Mouse (Mus musculus) hindbrain, embryonic 15.5 days (tissue): ENCODE results near the gene Spata3. TPM values are rescaled to one million over a fixed set of nuclear protein-coding genes. Genes with fewer than 3 reads are reported as not detected.
"Not testable (repeated sequence)": the region's sequence is repeated elsewhere in the genome, so short reads cannot be mapped to it uniquely, and the experiment has no call there.

Experiments
- ATAC-seq: fragments of 200-750 bp; cut with Nextera tagmentation; 2 replicates; pipeline ENCODE4 v1.8.0; 2017; ENCODE audit warnings: low read depth, moderate number of reproducible peaks, moderate TSS enrichment; ENCODE audit not compliant: low FRiP score
- H3K27ac ChIP-seq: fragments of 300-500 bp; sonication (generic); replicated peaks from 2 replicates; pipeline ENCODE4 v1.5.1; 2015; ENCODE audit warnings: mild to moderate bottlenecking, inconsistent platforms
- H3K27me3 ChIP-seq: fragments of 300-500 bp; sonication (generic); 2 replicates; pipeline ENCODE4 v1.6.1; 2015; ENCODE audit warnings: control low read depth, inconsistent platforms
- H3K36me3 ChIP-seq: fragments of 300-500 bp; sonication (generic); 2 replicates; pipeline ENCODE4 v1.6.1; 2015; ENCODE audit warnings: control low read depth, inconsistent platforms
- H3K4me1 ChIP-seq: fragments of 300-500 bp; sonication (generic); replicated peaks from 2 replicates; pipeline ENCODE4 v1.6.1; 2015; ENCODE audit warnings: control low read depth, inconsistent platforms
- H3K4me2 ChIP-seq: fragments of 300-500 bp; sonication (generic); 2 replicates; pipeline ENCODE4 v1.6.1; 2015; ENCODE audit warnings: moderate library complexity, mild to moderate bottlenecking, inconsistent platforms
- H3K4me3 ChIP-seq: fragments of 300-500 bp; sonication (generic); 2 replicates; pipeline ENCODE4 v1.5.1; 2015; ENCODE audit warnings: mild to moderate bottlenecking, inconsistent platforms
- H3K9ac ChIP-seq: fragments of 300-500 bp; sonication (generic); 2 replicates; pipeline ENCODE4 v1.6.1; 2015; ENCODE audit warnings: inconsistent platforms
- H3K9me3 ChIP-seq: fragments of 300-500 bp; sonication (generic); 2 replicates; pipeline ENCODE4 v1.6.1; 2016; ENCODE audit warnings: control low read depth, inconsistent platforms
- WGBS: fragments of 180-500 bp; shearing (Covaris S2); methylation state at CpG from one replicate; pipeline ENCODE4 v1.1.7; 2015; 5-methylcytosine and 5-hydroxymethylcytosine counted together
- polyA plus RNA-seq: library from polyadenylated mRNA; unstranded; fragments of >200 nt; fragmentation: Nextera tagmentation; extraction: Ambion mirVana; gene quantifications from 2 replicates; pipeline ENCODE4 v1.2.1, GENCODE M21; 2015

Gene Spata3
- 0.32 and 0.87 TPM in 2 replicates for polyA plus RNA-seq

DNA sequence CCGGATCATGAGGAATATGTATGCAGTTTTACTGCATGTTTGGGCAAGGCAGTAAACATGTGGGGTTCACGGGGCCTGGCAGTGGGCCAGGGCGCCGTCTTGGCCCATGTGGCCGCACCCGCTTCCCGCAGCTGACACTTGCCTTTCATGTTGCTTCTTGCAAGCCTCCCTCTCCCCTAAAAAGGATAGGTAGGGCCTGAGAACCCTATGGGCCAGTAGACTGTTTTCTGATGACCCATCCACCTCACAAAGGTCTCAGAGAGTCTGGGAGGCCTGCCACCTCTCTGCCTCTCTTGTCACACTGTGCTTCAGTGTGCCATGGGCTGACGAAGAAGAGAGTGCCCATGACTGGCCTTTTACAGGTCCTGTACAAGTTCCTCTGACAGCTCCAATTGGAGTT, at the start of gene Spata3:
Spata3 (plus strand) TSS at position 301 of the 400 bp plus-strand sequence.
- Histone ChIP-seq H3K4me2 (no peak within 1 kb of the TSS), H3K27ac (no peak within 1 kb of the TSS), H3K36me3 (no peaks in the 10 kb centered on the region), H3K9me3 (no peaks in the 10 kb centered on the region), H3K4me3 (no peak within 1 kb of the TSS), H3K4me1 (peaks cover 13% of the 10 kb centered on the region), H3K27me3 (peaks cover 18% of the 10 kb centered on the region), H3K9ac (no peak within 1 kb of the TSS)
- ATAC-seq, result no peak
- WGBS, result 90% methylated on average over 8 of the region's 8 CpGs

DNA sequence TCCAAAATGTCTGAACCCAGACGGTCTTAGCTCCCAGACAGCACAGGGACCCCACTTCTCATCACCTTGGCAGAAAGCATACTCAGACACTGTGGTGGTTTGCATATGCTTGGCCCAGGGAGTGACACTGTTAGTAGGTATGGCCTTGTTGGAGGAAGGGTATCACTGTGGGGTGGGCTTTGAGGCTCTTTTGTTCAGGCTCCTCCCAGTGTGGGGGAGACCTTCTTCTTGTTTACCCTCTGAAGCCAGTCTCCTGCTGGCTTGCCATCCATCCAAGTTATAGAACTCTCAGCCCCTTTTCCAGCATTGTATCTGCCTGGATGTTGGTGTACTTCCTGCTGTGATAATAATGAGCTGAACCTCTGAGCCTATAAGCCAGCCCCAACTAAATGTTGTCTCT, 47.5 kb upstream of the Spata3 start:
- Histone ChIP-seq H3K9me3 (no peaks in the 10 kb centered on the region), H3K4me2 (no peak overlapping the region), H3K36me3 (no peaks in the 10 kb centered on the region), H3K27me3 (no peaks in the 10 kb centered on the region), H3K4me1 (no peaks in the 10 kb centered on the region), H3K27ac (peak overlapping the region; percentile 71), H3K4me3 (no peak overlapping the region), H3K9ac (no peak overlapping the region)
- peak; percentile 65 for ATAC-seq
- WGBS, result 74% methylated on average over 1 of the region's 1 CpGs

- Histone ChIP-seq H3K27ac (peak overlapping the region; percentile 71), H3K4me1 (no peaks in the 10 kb centered on the region), H3K4me3 (no peak overlapping the region), H3K4me2 (no peak overlapping the region), H3K9ac (no peak overlapping the region), H3K36me3 (no peaks in the 10 kb centered on the region), H3K9me3 (no peaks in the 10 kb centered on the region), H3K27me3 (no peaks in the 10 kb centered on the region)
- whole genome bisulfite sequencing, result 57% methylated on average over 1 of the region's 1 CpGs
- ATAC-seq, result peak; percentile 86
Observed at GRCm38 (mm10) chr1:85969519-85969918, 47.1 kb upstream of the Spata3 start.

DNA sequence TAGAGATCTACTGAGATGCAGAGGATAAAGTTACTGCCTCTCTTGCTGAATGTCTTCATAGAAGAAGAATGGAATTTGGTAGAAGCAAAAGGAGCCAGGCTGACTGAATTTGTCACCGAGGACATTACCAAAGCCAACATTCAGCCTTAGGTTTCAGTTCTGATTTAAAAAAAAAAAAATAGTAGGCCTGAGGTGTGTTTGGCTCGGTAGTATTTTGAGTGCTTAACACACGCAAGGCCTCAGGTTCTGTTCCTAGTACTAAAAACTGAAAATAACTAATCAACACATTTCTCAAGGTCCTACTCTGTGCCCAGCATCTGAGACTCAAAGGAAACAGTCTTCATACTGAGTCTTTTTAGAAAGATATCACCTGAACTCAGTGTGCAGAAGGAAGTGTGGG, 45.5 kb upstream of the Spata3 start:
- H3K4me1 ChIP-seq, result no peaks in the 10 kb centered on the region
- H3K9ac ChIP-seq, result no peak overlapping the region
- no peak overlapping the region for H3K27ac ChIP-seq
- H3K4me2 ChIP-seq, result no peak overlapping the region
- no peaks in the 10 kb centered on the region for H3K36me3 ChIP-seq
- no peak for ATAC-seq
- 93% methylated on average over 3 of the region's 3 CpGs for WGBS
- H3K4me3 ChIP-seq, result no peak overlapping the region
- no peaks in the 10 kb centered on the region for H3K9me3 ChIP-seq
- H3K27me3 ChIP-seq, result no peaks in the 10 kb centered on the region

GRCm38 (mm10) chr1:85972341-85972740, 44.3 kb upstream of the Spata3 start:
- WGBS, result 67% methylated on average over 3 of the region's 3 CpGs
- no peak for ATAC-seq
- Histone ChIP-seq H3K9me3 (no peaks in the 10 kb centered on the region), H3K27me3 (no peaks in the 10 kb centered on the region), H3K4me1 (no peaks in the 10 kb centered on the region), H3K4me2 (no peak overlapping the region), H3K27ac (no peak overlapping the region), H3K4me3 (no peak overlapping the region), H3K9ac (no peak overlapping the region), H3K36me3 (no peaks in the 10 kb centered on the region)

DNA sequence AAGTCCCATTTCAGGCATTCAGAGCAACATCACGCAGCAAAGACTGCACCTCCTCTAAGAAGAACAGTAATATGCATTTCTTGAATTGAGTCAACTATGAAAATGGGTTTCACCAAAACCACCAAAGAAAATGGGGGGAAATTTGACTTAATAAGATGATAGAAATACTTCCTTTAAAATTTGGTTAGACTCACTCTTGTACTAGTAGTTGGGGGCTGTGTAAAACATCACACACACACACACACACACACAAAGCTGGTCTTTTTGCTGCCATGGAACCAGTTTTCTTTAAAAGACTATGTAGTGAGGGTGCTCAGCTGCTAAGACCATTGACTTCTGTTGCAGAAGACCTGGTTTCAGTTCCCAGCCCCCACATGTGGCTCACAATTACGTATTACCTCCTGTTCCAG, 43.1 kb upstream of the Spata3 start:
- Histone ChIP-seq H3K4me3 (no peak overlapping the region), H3K36me3 (no peaks in the 10 kb centered on the region), H3K4me2 (no peak overlapping the region), H3K27me3 (no peaks in the 10 kb centered on the region), H3K9me3 (no peaks in the 10 kb centered on the region), H3K4me1 (no peaks in the 10 kb centered on the region), H3K9ac (no peak overlapping the region), H3K27ac (no peak overlapping the region)
- no peak for ATAC-seq
- WGBS, result 87% methylated on average over 2 of the region's 2 CpGs

DNA sequence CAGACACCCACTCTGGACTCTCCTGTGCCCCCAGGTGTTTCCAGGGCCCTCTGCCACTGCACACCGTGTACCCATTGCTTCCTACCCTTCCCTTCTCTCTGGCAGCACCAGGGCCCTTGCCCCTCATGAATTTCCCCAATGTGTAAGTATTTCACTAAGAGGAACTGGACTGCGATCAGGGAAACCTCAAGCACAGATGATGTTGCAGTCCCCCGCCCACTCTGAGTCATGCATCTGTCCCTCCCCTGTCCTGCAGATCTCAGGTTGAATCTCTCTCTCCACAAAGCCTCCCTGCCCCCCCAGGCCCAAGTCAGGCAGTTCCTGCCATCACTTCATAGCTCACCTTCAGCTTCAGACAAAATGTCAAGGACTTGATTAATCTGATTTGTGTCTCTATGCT, 38.9 kb upstream of the Spata3 start:
- Histone ChIP-seq H3K9ac (no peak overlapping the region), H3K4me1 (peaks cover 8% of the 10 kb centered on the region; the same call in 1 of the 2 replicates), H3K36me3 (no peaks in the 10 kb centered on the region), H3K27me3 (no peaks in the 10 kb centered on the region), H3K4me3 (no peak overlapping the region), H3K4me2 (no peak overlapping the region), H3K9me3 (no peaks in the 10 kb centered on the region), H3K27ac (no peak overlapping the region)
- ATAC-seq, result no peak
- WGBS, result 78% methylated on average over 3 of the region's 3 CpGs

DNA sequence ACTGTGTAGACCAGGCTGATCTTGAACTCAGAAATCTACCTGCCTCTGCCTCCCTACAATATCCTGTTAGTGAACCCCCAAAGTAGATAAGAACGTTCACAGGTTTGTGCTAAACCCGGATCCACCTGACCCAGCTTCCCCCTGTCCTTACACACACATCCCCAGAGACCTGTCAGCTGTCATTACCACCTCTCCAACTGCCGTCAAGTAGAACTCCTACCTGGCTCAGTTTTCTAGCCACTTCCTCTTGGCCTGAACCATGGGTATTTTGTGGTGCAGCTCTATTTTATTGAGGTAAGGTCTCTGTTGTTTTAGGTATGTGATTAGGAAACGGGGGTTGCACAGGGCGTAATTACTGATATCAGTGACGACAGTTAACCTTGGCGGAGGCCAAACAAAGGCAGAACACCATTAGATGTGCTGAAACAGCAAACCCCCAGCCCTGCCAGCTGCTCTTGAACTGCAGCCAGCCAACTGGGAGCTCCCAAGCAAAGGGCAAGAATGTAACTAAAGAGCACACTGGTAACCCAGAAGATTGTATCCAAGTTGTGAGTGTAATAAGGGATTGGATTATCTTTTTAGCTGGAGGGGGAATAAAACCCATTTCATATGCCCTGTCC, 34.8 kb upstream of the Spata3 start:
- Histone ChIP-seq H3K4me1 (peaks cover 8% of the 10 kb centered on the region; the same call in 1 of the 2 replicates), H3K27ac (0 out of 2 replicates have a peak overlapping the region, but pooled peaks have one; percentile 8), H3K36me3 (no peaks in the 10 kb centered on the region), H3K9ac (no peak overlapping the region), H3K27me3 (no peaks in the 10 kb centered on the region), H3K9me3 (no peaks in the 10 kb centered on the region), H3K4me2 (no peak overlapping the region), H3K4me3 (no peak overlapping the region)
- 62% methylated on average over 7 of the region's 7 CpGs for WGBS
- ATAC-seq, result no peak

DNA sequence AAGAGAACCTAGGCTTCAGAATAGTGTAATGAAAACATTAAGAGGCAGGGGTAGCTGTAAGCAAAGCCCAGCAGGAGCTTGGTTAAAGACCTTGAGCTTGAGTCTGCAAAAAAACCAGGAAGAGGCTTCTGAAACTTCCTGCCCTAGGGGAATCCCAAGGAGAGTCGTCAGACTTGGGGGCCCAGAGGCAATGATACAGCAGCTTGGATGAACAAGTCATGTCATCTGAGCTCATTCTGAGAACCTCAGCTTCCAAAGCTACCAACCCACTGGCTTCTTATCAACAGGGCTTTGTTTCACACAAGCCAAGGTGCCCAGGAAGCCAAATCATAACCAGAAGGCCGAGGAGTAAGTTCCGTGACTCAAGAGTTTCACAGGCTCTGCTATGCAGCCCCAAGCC, 30.8 kb upstream of the Spata3 start:
- WGBS, result 91% methylated on average over 3 of the region's 3 CpGs
- H3K4me1 ChIP-seq, result peaks cover 8% of the 10 kb centered on the region; the same call in 1 of the 2 replicates

DNA sequence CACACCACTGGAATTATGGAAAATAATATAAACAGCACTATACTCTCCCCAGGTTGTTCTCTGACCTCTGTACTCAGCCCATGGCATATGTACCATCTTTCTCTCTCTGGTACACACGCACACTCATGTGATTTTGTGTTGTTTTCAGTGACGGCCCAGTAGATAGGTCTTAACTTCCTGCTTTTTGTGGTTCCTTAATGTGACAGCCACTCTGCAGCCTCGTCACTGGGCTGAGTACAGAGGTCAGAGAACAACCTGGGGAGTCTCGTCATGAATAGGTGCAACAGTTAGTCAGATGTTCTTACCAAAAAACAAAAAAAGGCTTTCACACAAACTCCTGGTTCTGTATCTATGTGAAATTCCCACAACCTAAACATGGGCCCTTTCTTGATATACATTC, 28.3 kb upstream of the Spata3 start:
- Histone ChIP-seq H3K36me3 (no peaks in the 10 kb centered on the region), H3K9me3 (no peaks in the 10 kb centered on the region), H3K9ac (no peak overlapping the region), H3K4me1 (no peaks in the 10 kb centered on the region), H3K27ac (no peak overlapping the region), H3K27me3 (no peaks in the 10 kb centered on the region), H3K4me2 (no peak overlapping the region), H3K4me3 (no peak overlapping the region)
- no peak for ATAC-seq
- WGBS, result 84% methylated on average over 4 of the region's 4 CpGs

More for the DNA sequence above, 30.8 kb upstream of the Spata3 start:
- no peak overlapping the region for H3K9ac ChIP-seq
- no peaks in the 10 kb centered on the region for H3K27me3 ChIP-seq
- no peak overlapping the region for H3K4me2 ChIP-seq
- no peaks in the 10 kb centered on the region for H3K9me3 ChIP-seq
- ATAC-seq, result no peak
- no peak overlapping the region for H3K4me3 ChIP-seq
- no peak overlapping the region for H3K27ac ChIP-seq
- no peaks in the 10 kb centered on the region for H3K36me3 ChIP-seq

DNA sequence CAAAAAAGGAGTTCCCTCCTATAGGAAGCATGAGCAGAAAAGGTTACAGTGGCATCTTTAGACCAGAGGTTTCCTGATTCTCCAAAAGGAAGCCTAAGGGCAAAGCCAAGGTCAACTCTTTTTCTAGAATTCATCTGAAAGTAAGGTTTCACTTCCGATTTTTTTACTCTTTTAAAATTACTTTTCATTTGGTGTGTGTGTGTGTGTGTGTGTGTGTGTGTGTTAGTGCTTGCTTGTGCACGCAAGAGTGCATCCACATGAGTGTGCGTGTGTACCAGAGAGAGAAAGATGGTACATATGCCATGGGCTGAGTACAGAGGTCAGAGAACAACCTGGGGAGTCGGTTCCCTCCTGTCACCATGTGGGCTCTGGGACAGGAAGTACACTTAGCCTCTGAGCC, 27.7 kb upstream of the Spata3 start:
- not testable (repeated sequence) for H3K36me3 ChIP-seq, ATAC-seq, H3K27ac ChIP-seq, H3K9me3 ChIP-seq, H3K4me2 ChIP-seq, H3K9ac ChIP-seq, H3K27me3 ChIP-seq, H3K4me1 ChIP-seq, H3K4me3 ChIP-seq
- WGBS, result 89% methylated on average over 4 of the region's 4 CpGs

GRCm38 (mm10) chr1:85992175-85992574, 24.4 kb upstream of the Spata3 start:
- H3K36me3 ChIP-seq, result no peaks in the 10 kb centered on the region
- no peaks in the 10 kb centered on the region for H3K9me3 ChIP-seq
- no peak overlapping the region for H3K4me2 ChIP-seq
- H3K4me1 ChIP-seq, result no peaks in the 10 kb centered on the region
- no peaks in the 10 kb centered on the region for H3K27me3 ChIP-seq
- no peak for ATAC-seq
- WGBS, result 86% methylated on average over 9 of the region's 9 CpGs
- no peak overlapping the region for H3K27ac ChIP-seq
- H3K4me3 ChIP-seq, result no peak overlapping the region
- H3K9ac ChIP-seq, result no peak overlapping the region

DNA sequence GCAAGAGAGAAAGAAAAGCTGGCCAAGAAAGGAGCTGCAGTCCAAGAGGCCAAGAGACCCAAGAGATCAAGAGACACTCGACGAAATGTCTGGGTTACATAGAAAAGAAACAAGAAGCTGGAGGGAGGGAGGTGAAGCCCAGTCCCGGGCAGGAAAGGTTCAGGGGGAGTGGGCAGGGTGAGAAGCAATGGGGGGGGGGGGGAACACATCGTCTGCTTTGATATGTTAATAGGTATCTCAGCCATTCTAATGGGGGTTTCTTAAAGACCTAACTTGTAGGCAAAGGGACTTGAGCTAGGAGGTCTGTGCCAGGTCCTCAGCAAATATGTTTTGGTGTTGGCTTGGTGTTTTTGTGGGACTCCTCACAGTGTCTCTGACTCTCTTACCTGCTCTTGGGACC, 23.1 kb upstream of the Spata3 start:
- Histone ChIP-seq H3K4me3 (no peak overlapping the region), H3K36me3 (no peaks in the 10 kb centered on the region), H3K27me3 (no peaks in the 10 kb centered on the region), H3K9me3 (no peaks in the 10 kb centered on the region), H3K27ac (no peak overlapping the region), H3K4me1 (no peaks in the 10 kb centered on the region), H3K9ac (no peak overlapping the region), H3K4me2 (no peak overlapping the region)
- no peak for ATAC-seq
- 63% methylated on average over 4 of the region's 4 CpGs for WGBS
